Mouse (Mus musculus) kidney, postnatal 0 days (tissue): ENCODE measurements around the gene Fstl3. TPM values are rescaled to one million over a fixed set of nuclear protein-coding genes. Genes with fewer than 3 reads are reported as not detected.

Experiments used
- ATAC-seq: fragments of 200-750 bp; cut with Nextera tagmentation; replicated peaks from 2 replicates; pipeline ENCODE4 v1.8.0; 2017; ENCODE audit warnings: low read depth, moderate number of reproducible peaks, moderate TSS enrichment, moderate library complexity; ENCODE audit not compliant: low FRiP score
- DNase-seq: peaks from one replicate; pipeline ENCODE4 v3.0.0-alpha.2; 2016; ENCODE audit warnings: low spot score
- H3K27ac ChIP-seq: fragments of 300-500 bp; sonication (generic); 2 replicates; pipeline ENCODE4 v1.5.1; 2014; ENCODE audit warnings: mild to moderate bottlenecking
- H3K27me3 ChIP-seq: fragments of 300-500 bp; sonication (generic); 2 replicates; pipeline ENCODE4 v1.6.1; 2014; ENCODE audit warnings: low read length, mixed read lengths; ENCODE audit not compliant: insufficient read depth
- H3K36me3 ChIP-seq: fragments of 300-500 bp; sonication (generic); 2 replicates; pipeline ENCODE4 v1.6.1; 2014; ENCODE audit warnings: low read length, mixed read lengths; ENCODE audit not compliant: insufficient read depth
- H3K4me1 ChIP-seq: fragments of 300-500 bp; sonication (generic); replicated peaks from 2 replicates; pipeline ENCODE4 v1.6.1; 2014; ENCODE audit warnings: antibody characterized with exemption, low read length, mixed read lengths; ENCODE audit not compliant: insufficient read depth
- H3K4me2 ChIP-seq: fragments of 300-500 bp; sonication (generic); 2 replicates; pipeline ENCODE4 v1.6.1; 2014; ENCODE audit warnings: mild to moderate bottlenecking, low read length, moderate library complexity, mixed read lengths
- H3K4me3 ChIP-seq: fragments of 300-500 bp; sonication (generic); replicated peaks from 2 replicates; pipeline ENCODE4 v1.5.1; 2014; ENCODE audit warnings: low read depth, low read length
- H3K9ac ChIP-seq: fragments of 300-500 bp; sonication (generic); 2 replicates; pipeline ENCODE4 v1.6.1; 2014; ENCODE audit warnings: low read depth, low read length
- H3K9me3 ChIP-seq: fragments of 300-500 bp; sonication (generic); replicated peaks from 2 replicates; pipeline ENCODE4 v1.6.1; 2016; ENCODE audit warnings: low read length, inconsistent platforms, mixed read lengths
- CTCF ChIP-seq: IDR thresholded peaks from 2 replicates; pipeline ENCODE4 v1.5.1; 2016; ENCODE audit warnings: antibody characterized with exemption, low read depth, mild to moderate bottlenecking, moderate library complexity
- WGBS: fragments of 180-500 bp; shearing (Covaris S2); extraction: QIAGEN DNeasy Blood & Tissue Kit; methylation state at CpG from one replicate; pipeline ENCODE4 v1.1.7; 2014; 5-methylcytosine and 5-hydroxymethylcytosine counted together
- polyA plus RNA-seq: library from polyadenylated mRNA; unstranded; fragments of >200 nt; fragmentation: Nextera tagmentation; extraction: Ambion mirVana; gene quantifications from 2 replicates; pipeline ENCODE4 v1.2.1, GENCODE M21; 2015

Fstl3 gene
- polyA plus RNA-seq, 1 experiment from 2014 or later = 32.9 TPM

GRCm38 (mm10) chr10:79790861-79791260, 13.8 kb downstream of the Fstl3 start, which contains the start of gene Prss57:
Gene Prss57, minus strand, starts transcription at chr10:79790961.
- Histone ChIP-seq H3K4me1 (peaks cover 15% of the 10 kb centered on the region), H3K4me3 (no peak within 1 kb of the TSS), H3K9me3 (no peaks in the 10 kb centered on the region), H3K36me3 (no peaks in the 10 kb centered on the region), H3K4me2 (no peak within 1 kb of the TSS), H3K9ac (no peak within 1 kb of the TSS), H3K27ac (no peak within 1 kb of the TSS), H3K27me3 (no peaks in the 10 kb centered on the region)
- DNase-seq = no peak
- ATAC-seq = no peak
- TF ChIP-seq CTCF = no peak
- 83% methylated on average over 4 of the region's 4 CpGs for WGBS

DNA sequence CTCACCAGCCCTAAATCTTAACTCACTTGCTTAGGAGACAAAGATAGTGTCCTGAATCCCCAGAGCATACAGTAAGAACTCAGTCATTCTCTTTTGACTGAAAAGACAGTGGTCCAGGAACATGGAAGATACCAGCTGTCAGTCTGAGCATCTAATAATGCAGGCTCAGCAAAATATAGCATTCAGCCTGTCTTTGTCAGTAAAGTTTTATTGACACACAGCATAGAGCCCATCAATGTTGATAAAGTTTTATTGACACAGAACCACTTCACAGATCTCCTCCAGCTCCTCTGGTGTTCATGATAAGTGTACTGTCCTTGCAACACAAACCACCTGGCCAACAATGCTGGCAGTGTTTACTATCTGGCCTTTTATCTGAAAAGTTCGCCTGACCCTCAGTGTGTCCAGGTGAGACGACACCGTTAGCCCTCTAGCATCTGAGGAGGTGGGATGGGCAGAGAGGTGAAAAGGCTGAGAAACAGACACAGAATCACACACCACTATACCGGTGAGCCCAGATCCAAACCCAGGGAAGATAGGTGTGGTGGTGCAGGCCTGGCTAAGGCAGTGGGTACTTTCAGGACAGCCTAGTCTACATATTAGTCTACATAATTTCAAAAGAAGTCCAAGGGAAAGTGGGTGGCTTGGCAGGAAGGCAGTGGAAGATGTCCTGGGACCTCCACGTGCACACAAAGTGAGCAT, 15.4 kb downstream of the Fstl3 start:
- 0 out of 2 replicates have a peak overlapping the region, but pooled peaks have one; percentile 90 for H3K9ac ChIP-seq
- WGBS = 87% methylated on average over 5 of the region's 5 CpGs
- no peak for TF ChIP-seq CTCF
- H3K4me2 ChIP-seq = peak overlapping the region; percentile 96; the same call in 1 of the 2 replicates
- peak overlapping the region; percentile 64 for H3K27ac ChIP-seq
- H3K36me3 ChIP-seq = no peaks in the 10 kb centered on the region
- peak overlapping the region; percentile 83; the same call in 1 of the 2 replicates for H3K4me3 ChIP-seq
- ATAC-seq (no peak), DNase-seq (no peak)
- no peaks in the 10 kb centered on the region for H3K9me3 ChIP-seq
- no peaks in the 10 kb centered on the region for H3K27me3 ChIP-seq
- H3K4me1 ChIP-seq = peaks cover 15% of the 10 kb centered on the region

GRCm38 (mm10) chr10:79793051-79793737, 16.1 kb downstream of the Fstl3 start, which contains the start of gene Palm:
Gene Palm, plus strand, starts transcription at chr10:79793572.
- DNase-seq = peak; percentile 78
- Histone ChIP-seq H3K4me2 (peak within 1 kb of the TSS; percentile 96), H3K27me3 (no peaks in the 10 kb centered on the region), H3K27ac (peak within 1 kb of the TSS; percentile 92), H3K9me3 (no peaks in the 10 kb centered on the region), H3K4me1 (peaks cover 15% of the 10 kb centered on the region), H3K9ac (peak within 1 kb of the TSS; percentile 90), H3K36me3 (no peaks in the 10 kb centered on the region), H3K4me3 (peak within 1 kb of the TSS; percentile 83)
- TF ChIP-seq CTCF = peak; percentile 78
- peak; percentile 79 for ATAC-seq
- 5% methylated on average over 51 of the region's 51 CpGs for WGBS

DNA sequence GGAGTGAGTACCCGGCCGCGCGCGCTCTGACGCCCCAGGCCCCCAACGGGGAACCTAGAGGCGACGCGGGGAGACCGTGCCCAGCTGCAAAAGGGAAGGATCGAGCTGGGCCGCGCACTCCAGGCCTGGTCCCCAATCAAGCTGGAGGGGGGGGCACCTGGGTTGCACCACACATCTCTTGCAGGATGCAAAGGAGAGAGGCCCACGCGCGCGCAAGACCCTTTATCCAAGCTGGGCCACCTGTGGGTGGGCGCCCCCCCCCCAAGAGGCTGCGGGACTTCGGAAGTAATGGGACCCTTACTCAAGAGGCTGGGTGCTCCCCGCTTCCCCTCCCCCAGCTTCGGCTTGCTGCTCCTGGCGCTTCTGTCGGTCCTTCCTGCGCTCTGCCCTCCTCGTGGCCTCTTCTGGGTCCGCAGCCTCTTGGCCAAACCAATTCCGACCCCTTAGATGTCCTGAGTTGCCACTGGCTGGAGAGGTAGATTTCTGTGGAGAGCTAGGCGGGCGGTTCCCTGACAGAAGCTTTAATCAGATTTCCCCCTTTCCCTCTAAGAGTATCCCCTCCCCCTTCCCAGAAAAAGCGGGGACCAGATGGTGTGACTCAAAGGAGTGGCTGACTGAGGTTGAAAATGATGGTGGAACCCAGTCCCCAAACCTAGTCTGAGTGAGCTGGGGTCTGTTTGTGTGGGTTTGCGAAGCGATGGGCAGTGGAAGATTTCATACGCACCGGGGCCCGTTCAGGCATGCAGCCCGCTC, 16.8 kb downstream of the Fstl3 start:
- no peak for TF ChIP-seq CTCF
- no peaks in the 10 kb centered on the region for H3K36me3 ChIP-seq
- H3K4me1 ChIP-seq = peaks cover 15% of the 10 kb centered on the region
- peak overlapping the region; percentile 83 for H3K4me3 ChIP-seq
- ATAC-seq (peak; percentile 5; the same call in 1 of the 2 replicates), DNase-seq (peak; percentile 70)
- H3K9me3 ChIP-seq = no peaks in the 10 kb centered on the region
- peak overlapping the region; percentile 96 for H3K4me2 ChIP-seq
- H3K27me3 ChIP-seq = no peaks in the 10 kb centered on the region
- WGBS = 1% methylated on average over 38 of the region's 38 CpGs
- H3K9ac ChIP-seq = peak overlapping the region; percentile 90
- H3K27ac ChIP-seq = peak overlapping the region; percentile 92

GRCm38 (mm10) chr10:79794491-79794931, 17.4 kb downstream of the Fstl3 start:
- DNase-seq (peak; percentile 75), ATAC-seq (peak; percentile 44; the same call in 1 of the 2 replicates)
- 2% methylated on average over 10 of the region's 10 CpGs for WGBS
- Histone ChIP-seq H3K4me1 (peaks cover 15% of the 10 kb centered on the region), H3K9me3 (no peaks in the 10 kb centered on the region), H3K36me3 (no peaks in the 10 kb centered on the region), H3K27ac (peak overlapping the region; percentile 92), H3K27me3 (no peaks in the 10 kb centered on the region), H3K4me3 (peak overlapping the region; percentile 83), H3K4me2 (peak overlapping the region; percentile 96), H3K9ac (peak overlapping the region; percentile 90)
- TF ChIP-seq CTCF = peak; percentile 4; the same call in 1 of the 2 replicates

DNA sequence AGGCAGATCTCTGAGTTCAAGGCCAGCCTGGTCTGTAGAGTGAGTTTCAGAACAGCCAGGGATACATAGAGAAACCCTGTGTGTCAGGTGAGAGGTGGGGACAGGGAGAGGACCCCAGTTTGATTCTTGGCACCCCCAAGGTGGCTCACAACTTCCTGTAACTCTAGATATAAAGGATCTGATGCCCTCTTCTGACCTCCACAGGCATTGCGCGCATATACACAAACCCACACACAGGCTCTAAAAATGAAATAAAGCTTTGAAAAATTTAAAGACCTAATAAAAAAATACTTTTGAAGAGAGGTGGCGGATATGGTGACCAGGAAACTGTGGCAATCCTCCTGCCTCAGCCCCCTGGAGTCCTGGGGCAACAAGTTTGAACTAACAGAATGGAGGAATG, 18.8 kb downstream of the Fstl3 start:
- peaks cover 3% of the 10 kb centered on the region; the same call in 1 of the 2 replicates for H3K36me3 ChIP-seq
- H3K4me2 ChIP-seq = no peak overlapping the region
- H3K4me3 ChIP-seq = no peak overlapping the region
- no peaks in the 10 kb centered on the region for H3K27me3 ChIP-seq
- 0 out of 2 replicates have a peak, but pooled peaks have one; percentile 13 for TF ChIP-seq CTCF
- ATAC-seq (no peak), DNase-seq (no peak)
- H3K9ac ChIP-seq = no peak overlapping the region
- H3K4me1 ChIP-seq = peaks cover 19% of the 10 kb centered on the region
- H3K9me3 ChIP-seq = no peaks in the 10 kb centered on the region
- H3K27ac ChIP-seq = no peak overlapping the region
- 93% methylated on average over 3 of the region's 3 CpGs for WGBS
